Mouse (Mus musculus) heart, postnatal 10 days (tissue): ENCODE data around the gene Spop. TPM values are rescaled to one million over a fixed set of nuclear protein-coding genes. Genes with fewer than 3 reads are reported as not detected.
A peak's percentile ranks its signal among the peaks of the same experiment; 100 is the strongest.
"Not testable (repeated sequence)": the region's sequence is repeated elsewhere in the genome, so short reads cannot be mapped to it uniquely, and the experiment has no call there.

Experiments used
- DNase-seq, 2 experiments: peaks; one replicate each; pipeline ENCODE4 v3.0.0; 2021
- intact Hi-C: fragments of 180-260 bp; cut with DNase I; formaldehyde crosslinking; loops from one replicate; pipeline ENCODE4 v1.15.1; 2025
- total RNA-seq, 2 experiments: library from RNA; stranded (reverse); gene quantifications; 2 replicates each; pipeline ENCODE4 v1.2.3; 2021

The Spop gene
- total RNA-seq, 2 experiments from 2014 or later, result 132 to 136 TPM

DNA sequence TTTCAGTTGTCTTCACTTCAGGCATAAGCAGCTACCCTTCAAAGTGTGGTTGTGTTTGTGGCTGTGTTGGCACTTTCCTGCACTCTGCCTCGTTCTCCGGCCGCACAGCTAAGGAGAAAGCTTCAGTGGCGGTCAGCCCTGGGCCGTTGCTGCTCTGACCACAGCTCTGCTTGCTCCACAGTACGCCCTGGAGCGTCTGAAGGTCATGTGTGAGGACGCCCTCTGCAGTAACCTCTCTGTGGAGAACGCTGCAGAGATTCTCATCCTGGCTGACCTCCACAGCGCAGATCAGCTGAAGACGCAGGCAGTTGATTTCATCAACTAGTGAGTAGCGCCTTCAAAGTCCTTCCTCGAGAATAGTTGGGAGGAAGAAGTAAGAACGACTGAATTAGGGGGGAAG lies 76.2 kb downstream of the Spop start:
- no peak for DNase-seq
- intact Hi-C loops, result no loop called here

GRCm38 (mm10) chr11:95492256-95492655 lies 78.4 kb downstream of the Spop start:
- intact Hi-C loops, result no loop called here
- no peak for DNase-seq

DNA sequence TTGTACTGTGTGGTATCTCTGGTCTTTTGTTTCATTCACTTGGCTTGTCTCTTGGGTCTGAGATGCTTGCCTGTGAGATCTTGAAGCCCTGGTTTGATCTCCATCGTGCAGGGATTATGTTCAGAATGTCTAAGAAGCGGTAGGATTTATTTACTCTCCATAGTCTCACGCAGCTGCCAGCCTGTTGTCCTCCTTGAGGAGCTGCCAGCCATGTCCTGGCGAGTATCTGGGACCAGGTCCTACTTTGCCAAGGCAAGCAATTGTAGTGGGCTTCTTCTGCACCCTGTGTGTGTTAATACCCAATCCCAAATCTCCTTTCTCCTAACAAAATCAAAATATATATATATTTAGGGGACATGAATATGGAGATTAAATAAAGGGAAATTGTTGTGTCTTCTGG lies 79.1 kb downstream of the Spop start:
- DNase-seq, result no peak
- intact Hi-C loops, result no loop called here

GRCm38 (mm10) chr11:95493950-95494349 lies 80.1 kb downstream of the Spop start:
- no peak for DNase-seq
- intact Hi-C loops, result no loop called here

DNA sequence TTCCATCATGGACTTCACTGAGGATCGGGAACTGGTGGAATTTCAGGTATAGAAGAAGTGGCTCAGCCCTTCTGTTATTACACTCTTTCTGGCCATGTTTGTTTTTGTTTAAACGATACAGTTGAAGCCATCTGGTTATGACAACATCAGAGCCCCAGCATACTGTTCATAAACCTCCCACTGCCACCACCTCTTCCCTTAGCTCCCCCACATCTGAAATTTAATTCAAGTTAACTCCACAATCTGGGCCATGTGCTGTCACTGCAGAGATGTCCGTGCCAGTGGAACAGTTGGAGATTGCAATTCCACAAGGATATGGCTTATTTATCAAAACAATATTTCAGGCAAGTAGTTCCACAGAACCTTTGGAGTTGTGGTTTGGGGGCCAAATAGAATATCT lies 80.5 kb downstream of the Spop start:
- intact Hi-C loops, result no loop called here
- DNase-seq, result no peak

DNA sequence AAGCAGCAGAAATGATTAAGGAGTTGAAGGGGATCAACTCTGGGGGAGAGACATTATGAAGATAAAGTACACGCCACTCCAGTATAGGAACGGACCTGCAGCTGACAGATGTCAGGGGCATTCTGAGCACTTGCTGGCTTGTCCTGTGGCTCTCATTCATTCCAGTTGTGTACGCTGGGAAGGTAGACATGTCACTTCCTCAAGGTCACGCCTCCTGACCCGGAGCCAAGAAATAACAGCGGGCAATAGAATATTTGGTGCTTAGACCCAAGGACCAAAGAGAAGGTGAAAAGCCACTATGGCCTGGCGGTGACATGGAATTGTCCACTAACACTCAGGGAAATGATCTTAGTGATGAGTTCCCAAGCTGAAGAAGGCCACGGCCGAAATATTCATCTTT lies 82.0 kb downstream of the Spop start:
- peak in 1 of 2 experiments; percentile 39 for DNase-seq
- intact Hi-C loops, result no loop called here

DNA sequence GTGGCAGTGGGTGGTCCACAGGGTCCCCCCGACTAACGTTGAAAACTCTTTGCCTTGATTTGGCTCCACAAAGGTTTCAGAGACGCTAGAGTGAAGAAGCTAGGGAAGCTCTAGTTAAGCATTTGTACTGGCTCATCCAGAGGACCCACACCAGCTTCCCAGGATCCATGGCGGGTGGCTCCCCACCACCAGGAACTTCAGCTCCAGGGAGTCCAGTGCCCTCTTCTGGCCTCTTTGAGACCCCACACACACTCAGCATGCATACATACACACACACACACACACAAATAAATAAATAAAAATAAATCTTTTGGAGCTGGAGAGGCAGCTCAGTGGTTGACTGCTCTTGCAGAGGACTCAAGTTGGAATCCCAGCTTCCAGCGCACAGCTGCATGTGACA lies 84.0 kb downstream of the Spop start:
- intact Hi-C loops, result no loop called here
- DNase-seq, result no peak

- intact Hi-C loops, result no loop called here
- DNase-seq, result no peak
Measured at GRCm38 (mm10) chr11:95500412-95500811, 86.5 kb downstream of the Spop start.

DNA sequence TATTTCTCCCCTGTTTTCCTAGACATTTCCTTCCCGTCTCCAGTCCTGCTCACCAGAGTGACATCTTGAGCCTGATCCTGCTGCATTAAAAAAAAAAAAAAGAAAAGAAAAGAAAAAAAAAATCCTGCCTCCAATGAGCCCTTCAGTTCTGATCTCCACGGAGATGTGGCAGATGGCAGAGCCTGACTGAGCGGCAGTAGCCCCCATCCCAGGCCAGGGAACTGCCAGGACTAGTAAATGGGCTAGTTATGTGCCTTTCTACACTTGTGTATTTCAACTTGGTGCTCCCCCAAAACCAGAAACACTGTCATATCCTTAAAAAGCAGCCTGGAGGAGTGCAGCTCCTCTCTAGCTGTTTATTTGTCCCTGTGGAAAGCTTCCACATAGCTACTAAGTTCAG lies 87.0 kb downstream of the Spop start:
- no peak for DNase-seq
- intact Hi-C loops, result no loop called here

- intact Hi-C loops, DNase-seq: not testable (repeated sequence)
Measured at GRCm38 (mm10) chr11:95501826-95502225, 87.9 kb downstream of the Spop start.

DNA sequence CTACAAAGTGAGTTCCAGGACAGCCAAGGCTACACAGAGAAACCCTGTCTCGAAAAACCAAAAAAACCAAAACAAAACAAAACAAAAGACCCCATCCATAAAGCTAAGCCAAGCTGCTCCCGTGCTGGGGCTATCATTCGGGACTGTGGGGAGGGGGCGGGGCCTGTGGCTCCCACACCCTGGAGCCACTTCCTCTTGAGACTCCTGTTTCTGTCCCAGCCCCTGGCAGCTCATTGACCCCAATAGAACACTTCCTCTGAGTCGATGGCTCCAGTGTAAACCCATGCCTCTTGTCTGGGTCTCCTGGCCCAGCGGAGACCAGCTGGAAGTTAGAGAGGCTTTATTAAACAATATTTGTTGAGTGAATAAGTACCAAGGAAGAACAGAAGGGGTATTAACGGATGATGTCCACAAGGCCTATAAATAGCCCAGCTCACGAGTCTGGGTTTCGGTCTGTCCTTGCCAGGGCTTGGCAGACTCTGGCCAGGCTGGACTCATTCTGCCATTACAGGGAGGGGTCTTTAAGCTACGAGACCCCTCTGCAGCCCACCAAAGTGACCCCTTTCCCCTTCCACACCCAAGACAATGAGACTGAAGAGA lies 89.8 kb downstream of the Spop start:
- DNase-seq, result peak; percentile 56 to 65
- intact Hi-C loops, result no loop called here

GRCm38 (mm10) chr11:95504271-95504731 lies 90.4 kb downstream of the Spop start:
- intact Hi-C loops, result no loop called here
- peak; percentile 57 to 59 for DNase-seq

DNA sequence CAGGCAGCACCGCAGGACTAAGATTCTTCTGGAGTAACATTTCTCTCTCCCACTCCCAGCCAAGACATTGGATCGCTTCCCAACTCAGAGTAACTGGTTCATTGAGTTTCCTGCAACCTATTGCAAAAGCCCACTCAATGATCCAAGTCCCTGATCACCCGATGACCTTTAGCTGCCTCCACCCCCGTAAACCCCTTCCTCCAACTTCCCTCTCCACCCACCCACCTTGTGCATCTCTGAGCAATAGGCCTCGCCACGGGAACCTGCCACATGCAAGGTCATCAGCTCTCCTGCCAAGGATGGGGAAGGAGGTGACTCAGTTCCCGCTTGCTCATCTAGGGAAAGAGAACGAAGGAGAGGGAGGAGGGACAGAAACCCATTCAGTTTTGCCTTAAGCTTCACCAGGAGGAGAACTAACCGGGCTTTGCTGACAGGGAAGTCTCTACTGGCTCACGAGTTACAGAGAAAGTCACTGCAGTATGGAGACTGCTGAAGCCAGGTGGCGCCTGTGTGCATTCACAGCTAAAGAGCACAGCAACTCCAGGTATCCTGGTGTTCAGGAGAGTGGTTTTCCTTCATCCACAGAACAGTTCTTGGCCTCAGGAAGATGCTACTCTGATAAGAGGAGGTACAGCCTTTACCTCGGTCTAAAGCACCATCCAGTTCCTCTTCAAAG lies 93.3 kb downstream of the Spop start:
- intact Hi-C loops, result no loop called here
- no peak for DNase-seq

DNA sequence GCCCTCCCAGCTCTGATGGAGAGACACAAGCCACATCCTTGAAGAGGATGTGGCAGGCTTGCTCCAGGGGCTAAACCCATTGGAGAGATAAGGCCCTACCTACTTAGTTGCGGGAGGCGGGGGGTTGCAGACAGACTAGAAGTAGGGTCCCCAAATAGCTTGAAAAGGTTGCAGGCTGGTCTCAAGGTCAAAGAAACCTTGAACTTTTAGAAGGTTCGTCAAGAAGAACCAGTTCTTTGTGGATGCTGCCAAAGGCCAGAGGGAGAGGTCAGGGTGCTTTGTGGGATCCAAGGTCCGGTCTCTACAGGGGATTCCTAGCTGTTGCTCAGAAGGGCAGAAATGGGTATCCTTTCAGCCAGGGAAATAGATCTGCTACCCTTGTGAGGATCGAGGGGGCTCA lies 93.9 kb downstream of the Spop start:
- DNase-seq, result no peak
- intact Hi-C loops, result no loop called here

DNA sequence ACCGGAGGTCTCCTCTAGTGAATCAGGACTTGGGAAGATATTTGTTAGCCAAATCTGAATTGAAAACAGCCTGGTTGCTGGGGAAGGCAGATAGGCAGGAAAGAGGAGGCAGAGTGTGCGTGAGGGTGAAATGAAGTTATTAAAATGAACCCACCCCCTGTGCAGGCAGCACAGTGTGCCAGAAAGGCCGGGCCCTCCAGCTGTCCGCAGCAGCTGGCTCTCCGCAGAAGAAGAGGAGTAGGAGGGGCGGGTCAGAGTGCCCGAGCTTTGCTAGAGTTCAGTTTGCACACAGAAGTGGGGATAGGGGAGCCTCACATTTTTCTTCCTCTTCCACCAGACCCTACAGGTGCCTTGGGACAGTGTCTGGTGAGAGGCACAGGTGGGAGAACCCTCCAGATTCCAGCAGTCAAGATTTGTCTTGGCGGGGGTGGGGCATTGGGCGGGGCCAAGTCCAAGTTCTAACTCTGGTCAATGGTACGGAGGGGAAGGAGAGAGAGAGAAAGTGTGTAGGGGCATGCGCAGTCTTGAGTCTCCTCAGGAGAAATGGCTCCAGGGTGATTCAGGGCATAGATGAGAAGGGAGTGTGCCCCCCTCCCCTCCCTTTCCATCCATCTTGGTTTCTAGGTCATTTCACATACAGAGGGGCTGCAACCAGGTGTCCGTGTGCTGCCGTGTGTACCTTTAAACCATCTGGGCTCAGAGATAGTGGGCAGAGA lies 94.5 kb downstream of the Spop start:
- intact Hi-C loops, result no loop called here

DNA sequence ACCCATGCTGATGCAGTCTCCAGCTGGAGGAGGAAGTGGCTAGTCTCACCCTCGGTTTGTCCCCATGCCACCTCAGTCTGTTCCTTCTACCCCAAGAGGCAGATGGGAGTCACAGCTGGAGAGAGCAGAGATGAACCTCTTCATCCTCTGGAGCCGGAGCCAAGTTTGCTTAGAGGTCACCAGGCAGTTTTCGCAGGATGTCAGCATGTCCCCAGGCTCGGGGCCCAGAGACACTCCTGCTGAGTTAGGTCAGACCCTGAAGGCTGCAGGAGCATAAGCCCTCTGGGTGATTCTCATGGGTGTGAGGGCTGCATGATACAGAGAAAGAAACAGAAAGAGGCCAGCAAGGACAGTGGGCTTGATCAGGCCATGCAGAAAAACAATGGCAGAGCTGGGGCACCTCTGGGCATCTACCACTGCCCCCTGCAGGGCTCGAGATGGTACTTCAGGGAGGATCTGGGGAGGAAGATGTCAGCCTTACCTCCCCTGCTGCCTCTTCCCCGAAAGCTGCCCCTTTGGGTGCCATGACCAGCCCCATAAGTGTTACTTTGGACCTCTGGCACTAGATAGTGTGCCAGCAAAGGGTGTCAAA lies 95.3 kb downstream of the Spop start:
- intact Hi-C loops, result no loop called here
- peak; percentile 24 to 35 for DNase-seq

More for the DNA sequence above, 94.5 kb downstream of the Spop start:
- peak; percentile 29 to 45 for DNase-seq

GRCm38 (mm10) chr11:95510631-95511030 lies 96.8 kb downstream of the Spop start:
- intact Hi-C loops, result no loop called here

DNA sequence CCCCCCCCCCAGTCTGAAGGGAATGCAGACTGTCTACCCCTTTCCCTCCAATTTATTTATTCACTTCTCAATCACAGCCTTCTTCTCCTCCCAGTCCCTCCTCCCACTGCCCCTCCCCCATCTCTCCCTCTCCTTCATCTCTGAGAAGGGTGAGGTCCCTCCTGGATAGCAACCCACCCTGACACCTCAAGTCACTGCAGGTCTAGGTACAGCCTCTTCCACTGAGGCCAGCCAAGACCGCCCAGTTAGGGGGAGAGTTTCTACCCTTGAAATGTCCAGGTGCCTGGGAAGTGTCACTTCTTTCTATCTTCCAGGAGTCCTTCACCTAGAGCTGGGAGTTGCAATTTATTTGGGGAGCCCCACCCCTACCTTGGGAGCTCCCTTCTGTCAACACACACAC lies 98.0 kb downstream of the Spop start:
- DNase-seq, result no peak
- intact Hi-C loops, result no loop called here

More at GRCm38 (mm10) chr11:95510631-95511030, 96.8 kb downstream of the Spop start:
- DNase-seq, result no peak

GRCm38 (mm10) chr11:95512383-95512782 lies 98.5 kb downstream of the Spop start:
- no peak for DNase-seq
- intact Hi-C loops, result no loop called here

DNA sequence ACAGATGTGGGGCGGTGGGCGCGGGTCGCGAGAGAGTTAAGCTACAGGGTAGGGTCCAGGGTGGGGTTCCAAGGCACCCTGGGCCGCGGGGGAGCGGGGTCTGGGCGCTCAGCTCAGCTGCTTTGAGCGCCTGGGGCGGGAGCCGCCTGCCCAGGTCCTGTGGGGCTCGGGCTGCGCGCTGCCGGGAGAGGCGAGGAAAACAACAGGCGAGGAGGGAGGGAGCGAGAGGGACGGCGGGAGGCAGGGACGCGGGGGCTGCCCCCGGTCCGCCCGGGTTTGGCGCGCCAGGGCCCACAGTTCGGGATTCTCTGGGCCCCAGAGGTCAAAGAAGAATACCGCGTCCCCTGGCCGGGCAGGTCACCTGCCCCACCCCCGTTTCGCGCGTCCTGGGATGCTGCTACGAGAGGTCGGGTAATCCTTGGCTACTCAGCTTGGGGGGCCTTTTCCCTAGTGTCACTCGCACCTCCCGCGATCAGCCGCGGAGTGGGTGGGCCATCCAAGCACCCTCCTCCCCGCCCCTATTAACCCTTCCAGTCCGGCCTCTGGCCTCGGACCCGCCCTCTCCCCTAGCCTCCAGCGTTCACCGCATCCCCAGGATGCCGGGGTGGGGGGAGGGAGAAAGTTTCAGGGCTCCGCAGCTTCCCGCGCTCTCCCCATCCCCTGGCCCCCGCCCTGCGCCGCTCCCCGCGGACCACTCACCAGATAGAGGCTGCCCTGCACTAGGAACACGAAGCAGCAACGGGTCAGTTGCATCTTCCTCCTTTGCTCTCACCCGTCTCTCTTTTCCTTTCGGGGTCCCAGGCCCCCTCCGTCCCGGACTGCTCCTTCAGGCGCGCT lies 99.8 kb downstream of the Spop start:
- DNase-seq, result peak; percentile 21 to 42
- intact Hi-C loops, result no loop called here
